Mouse (Mus musculus): ENCODE measurements at regions not wholly inside any gene's neighbourhood (a gene's known extent, or its start where the extent isn't known, plus 50 kb on each side); places are given as distances from the start of the nearest gene placed in this dataset.

DNA sequence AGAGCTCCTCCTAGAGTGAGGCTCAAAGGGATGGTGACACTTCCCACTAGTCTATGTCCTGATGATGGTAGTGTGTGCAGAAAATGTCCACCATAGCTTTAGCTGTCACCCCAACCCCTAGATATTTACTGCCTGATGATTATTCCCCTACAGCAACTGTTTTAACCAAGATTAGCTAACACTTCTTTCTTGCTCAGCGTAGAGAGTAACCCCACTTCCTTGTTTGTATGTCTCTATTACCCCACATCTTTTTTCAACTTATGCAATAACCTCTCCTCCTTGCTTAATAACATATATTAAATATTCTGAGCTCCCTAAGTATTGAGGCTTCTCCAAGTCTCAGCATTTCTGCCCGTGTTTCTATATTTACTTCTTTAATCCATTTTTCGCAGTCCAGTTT lies 404.2 kb upstream of the Cntn3 start:
- no peak for ATAC-seq (ENCODE audit: low FRiP score)

DNA sequence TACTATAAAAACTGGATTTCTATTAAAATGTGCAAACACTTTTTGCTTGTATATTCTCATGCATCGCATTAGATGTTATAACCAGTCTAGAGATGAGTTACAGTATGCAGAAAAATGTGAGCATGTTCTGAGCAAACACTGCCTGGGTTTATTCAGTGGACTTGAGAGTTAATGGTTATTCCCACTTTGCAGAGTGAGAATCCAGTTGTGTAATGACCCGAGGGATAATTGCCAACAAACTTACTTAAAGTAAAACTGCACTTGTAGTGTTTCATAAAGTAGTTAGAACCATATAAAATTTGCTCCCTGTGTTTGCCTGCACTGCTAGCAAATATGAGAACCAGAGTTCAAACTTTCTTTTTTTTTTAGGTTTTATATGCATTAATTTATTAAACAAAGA lies 450.4 kb upstream of the Cntn3 start:
- H3K36me3 ChIP-seq, result no peaks in the 10 kb centered on the region
- no peaks in the 10 kb centered on the region for H3K27me3 ChIP-seq

More for the DNA sequence above, 404.2 kb upstream of the Cntn3 start:
- no peaks in the 10 kb centered on the region for H3K27me3 ChIP-seq
- H3K9me3 ChIP-seq, result no peaks in the 10 kb centered on the region
- no peak overlapping the region for H3K27ac ChIP-seq
- H3K4me2 ChIP-seq, result no peak overlapping the region
- no peaks in the 10 kb centered on the region for H3K36me3 ChIP-seq
- H3K9ac ChIP-seq, result no peak overlapping the region
- H3K4me3 ChIP-seq, result no peak overlapping the region
- H3K4me1 ChIP-seq (replicated peaks), result no peaks in the 10 kb centered on the region
- 96% methylated on average over 3 of the region's 3 CpGs for WGBS

DNA sequence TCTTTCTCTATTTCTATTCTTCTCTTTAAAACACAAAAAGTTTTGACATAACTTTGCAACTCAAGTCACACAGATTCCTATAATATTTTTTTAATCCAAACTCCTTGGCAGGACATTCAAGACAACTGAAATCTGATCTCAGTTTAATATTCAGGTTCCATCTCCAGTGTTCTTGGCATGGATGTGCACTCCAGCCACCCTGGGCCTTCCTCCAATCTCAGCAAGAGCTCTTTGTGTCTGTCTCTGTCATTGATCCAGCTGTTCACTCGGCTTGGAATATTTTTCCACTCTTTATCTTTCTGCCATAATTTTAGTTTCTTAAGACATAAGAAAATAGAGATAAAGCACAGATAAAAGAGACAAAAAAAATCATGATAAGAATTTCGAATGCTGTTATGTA lies 451.1 kb upstream of the Cntn3 start:
- no peaks in the 10 kb centered on the region for H3K36me3 ChIP-seq
- WGBS, result 58% methylated on average over 2 of the region's 2 CpGs
- ATAC-seq (ENCODE audit: low FRiP score), result no peak
- H3K4me2 ChIP-seq, result no peak overlapping the region
- no peaks in the 10 kb centered on the region for H3K27me3 ChIP-seq
- H3K4me1 ChIP-seq (replicated peaks), result no peaks in the 10 kb centered on the region
- H3K9me3 ChIP-seq, result no peaks in the 10 kb centered on the region
- H3K4me3 ChIP-seq, result no peak overlapping the region
- H3K9ac ChIP-seq, result no peak overlapping the region
- H3K27ac ChIP-seq, result no peak overlapping the region

More for the DNA sequence above, 450.4 kb upstream of the Cntn3 start:
- no peaks in the 10 kb centered on the region for H3K9me3 ChIP-seq
- H3K9ac ChIP-seq, result no peak overlapping the region
- H3K4me2 ChIP-seq, result no peak overlapping the region
- no peak overlapping the region for H3K27ac ChIP-seq
- no peak overlapping the region for H3K4me3 ChIP-seq
- 76% methylated on average over 2 of the region's 2 CpGs for WGBS
- ATAC-seq (ENCODE audit: low FRiP score), result no peak
- no peaks in the 10 kb centered on the region for H3K4me1 ChIP-seq (replicated peaks)

DNA sequence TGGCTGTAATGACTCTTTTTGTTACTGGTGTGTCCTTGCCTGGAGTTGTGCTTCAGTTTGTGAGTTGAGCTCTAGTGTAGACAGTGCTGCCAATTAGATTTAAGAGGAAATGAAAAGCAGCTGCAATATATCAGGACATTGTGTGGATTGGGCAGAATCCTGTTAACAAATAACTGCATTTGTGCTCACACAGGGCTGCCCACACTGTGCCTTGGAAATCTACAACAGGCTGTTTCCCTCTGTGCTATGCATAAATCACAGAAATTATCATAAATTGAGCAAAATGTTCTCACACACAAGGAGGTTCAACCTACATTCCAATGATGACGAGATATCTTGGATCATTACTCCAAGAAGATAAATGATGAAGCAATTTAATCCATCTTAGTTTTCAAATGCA lies 455.2 kb upstream of the Cntn3 start:
- Histone ChIP-seq H3K36me3 (no peaks in the 10 kb centered on the region), H3K27me3 (no peaks in the 10 kb centered on the region), H3K9ac (no peak overlapping the region), H3K27ac (no peak overlapping the region), H3K4me1 (replicated peaks) (no peaks in the 10 kb centered on the region), H3K4me2 (no peak overlapping the region), H3K4me3 (no peak overlapping the region), H3K9me3 (no peaks in the 10 kb centered on the region)
- WGBS, result 69% methylated on average over 1 of the region's 1 CpGs
- no peak for ATAC-seq (ENCODE audit: low FRiP score)

DNA sequence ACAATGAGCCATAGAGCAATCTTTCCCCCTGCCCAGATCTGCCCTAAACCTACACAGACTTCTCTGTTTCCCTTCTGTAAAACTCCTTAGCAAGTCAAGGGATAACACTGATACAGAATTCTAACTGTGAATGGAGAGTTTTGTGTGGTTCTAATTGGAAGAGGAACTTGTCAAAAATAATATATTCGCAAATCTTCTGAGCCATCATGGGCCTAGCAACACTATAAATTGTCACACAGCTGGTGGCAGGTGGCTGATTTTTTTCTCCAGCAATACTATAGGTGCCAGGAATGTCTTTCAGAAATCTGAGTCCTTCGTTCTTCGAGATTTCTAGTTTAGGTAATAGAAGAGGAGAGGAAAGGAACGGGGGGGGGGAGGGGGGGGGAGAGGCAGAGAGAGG lies 460.5 kb upstream of the Cntn3 start:
- WGBS, result 53% methylated on average over 3 of the region's 4 CpGs
- H3K4me3 ChIP-seq, result no peak overlapping the region
- no peaks in the 10 kb centered on the region for H3K36me3 ChIP-seq
- H3K9ac ChIP-seq, result no peak overlapping the region
- no peaks in the 10 kb centered on the region for H3K9me3 ChIP-seq
- H3K27me3 ChIP-seq, result no peaks in the 10 kb centered on the region
- no peak for ATAC-seq (ENCODE audit: low FRiP score)
- no peaks in the 10 kb centered on the region for H3K4me1 ChIP-seq (replicated peaks)
- H3K4me2 ChIP-seq, result no peak overlapping the region
- no peak overlapping the region for H3K27ac ChIP-seq

DNA sequence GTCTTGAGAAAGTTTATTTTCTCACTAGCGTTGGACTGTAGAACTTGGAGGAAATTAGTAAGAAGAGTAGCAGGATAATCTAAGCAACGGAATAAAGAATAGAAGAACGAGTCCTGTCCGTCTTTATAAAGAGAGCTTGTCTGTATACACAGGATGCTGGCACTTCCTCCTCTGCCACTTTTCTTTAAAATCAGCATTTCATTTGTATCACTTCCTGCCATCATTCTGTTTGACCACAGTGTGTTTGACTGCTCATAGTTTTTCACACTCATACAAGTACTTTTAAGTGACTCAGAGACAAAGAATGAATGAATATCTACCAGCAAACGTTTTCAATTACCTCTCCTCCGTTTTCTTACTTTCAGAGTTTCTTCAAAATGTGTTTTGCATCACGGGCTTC lies 461.0 kb upstream of the Cntn3 start:
- WGBS, result 37% methylated on average over 7 of the region's 7 CpGs
- no peaks in the 10 kb centered on the region for H3K27me3 ChIP-seq
- no peak overlapping the region for H3K4me2 ChIP-seq
- ATAC-seq (ENCODE audit: low FRiP score), result no peak
- H3K27ac ChIP-seq, result no peak overlapping the region
- no peaks in the 10 kb centered on the region for H3K9me3 ChIP-seq
- H3K4me1 ChIP-seq (replicated peaks), result no peaks in the 10 kb centered on the region
- no peaks in the 10 kb centered on the region for H3K36me3 ChIP-seq
- H3K9ac ChIP-seq, result no peak overlapping the region
- no peak overlapping the region for H3K4me3 ChIP-seq

DNA sequence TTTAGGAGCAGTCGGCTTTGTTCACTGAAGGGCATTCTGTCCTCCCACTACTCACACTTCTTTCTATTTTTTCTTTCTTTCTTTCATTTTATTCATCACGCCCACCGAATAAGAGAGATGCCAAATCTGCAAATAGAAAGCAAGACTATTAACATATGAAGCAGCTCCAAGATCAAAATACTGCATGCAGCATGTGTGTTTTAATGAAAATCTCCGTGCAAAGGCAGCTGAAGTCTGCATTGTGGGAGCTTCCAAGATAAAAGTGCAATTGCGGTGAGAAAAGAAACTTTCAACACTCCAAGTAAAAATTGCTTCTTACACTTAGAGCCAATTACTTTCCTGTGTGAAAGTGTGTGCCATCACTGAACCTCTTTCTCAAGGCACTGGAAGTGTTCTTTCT lies 449.8 kb upstream of the Chl1 start:
- no peak for ATAC-seq (ENCODE audit: low FRiP score)
- Histone ChIP-seq H3K9me3 (no peaks in the 10 kb centered on the region), H3K36me3 (no peaks in the 10 kb centered on the region), H3K9ac (no peak overlapping the region), H3K4me2 (no peak overlapping the region), H3K4me3 (no peak overlapping the region), H3K4me1 (replicated peaks) (no peaks in the 10 kb centered on the region), H3K27ac (no peak overlapping the region), H3K27me3 (no peaks in the 10 kb centered on the region)
- WGBS, result 70% methylated on average over 5 of the region's 5 CpGs

DNA sequence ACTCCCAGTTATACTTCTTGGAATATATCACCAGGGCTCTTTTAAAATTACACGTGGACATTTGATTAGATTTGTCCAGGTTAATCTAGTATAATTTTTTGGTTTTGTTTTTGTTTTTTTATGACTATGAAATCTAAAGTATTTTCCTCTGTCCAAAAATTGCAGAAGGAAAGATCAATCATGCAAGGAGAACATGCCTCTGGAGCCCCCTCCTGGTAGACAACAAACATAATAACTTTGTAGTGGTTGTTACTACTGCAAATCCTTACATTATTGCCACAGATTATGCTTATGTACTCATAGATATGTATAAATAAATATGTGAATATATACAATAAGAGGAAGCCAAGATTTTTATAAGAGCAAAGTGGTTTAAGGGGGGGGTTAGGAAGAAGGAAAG lies 404.2 kb upstream of the Chl1 start:
- H3K4me1 ChIP-seq (replicated peaks), result no peaks in the 10 kb centered on the region
- no peaks in the 10 kb centered on the region for H3K27me3 ChIP-seq
- H3K9ac ChIP-seq, result no peak overlapping the region
- no peak for ATAC-seq (ENCODE audit: low FRiP score)
- no peaks in the 10 kb centered on the region for H3K36me3 ChIP-seq
- H3K9me3 ChIP-seq, result no peaks in the 10 kb centered on the region
- WGBS, result 42% methylated on average over 1 of the region's 1 CpGs
- no peak overlapping the region for H3K4me2 ChIP-seq
- no peak overlapping the region for H3K4me3 ChIP-seq
- H3K27ac ChIP-seq, result no peak overlapping the region

DNA sequence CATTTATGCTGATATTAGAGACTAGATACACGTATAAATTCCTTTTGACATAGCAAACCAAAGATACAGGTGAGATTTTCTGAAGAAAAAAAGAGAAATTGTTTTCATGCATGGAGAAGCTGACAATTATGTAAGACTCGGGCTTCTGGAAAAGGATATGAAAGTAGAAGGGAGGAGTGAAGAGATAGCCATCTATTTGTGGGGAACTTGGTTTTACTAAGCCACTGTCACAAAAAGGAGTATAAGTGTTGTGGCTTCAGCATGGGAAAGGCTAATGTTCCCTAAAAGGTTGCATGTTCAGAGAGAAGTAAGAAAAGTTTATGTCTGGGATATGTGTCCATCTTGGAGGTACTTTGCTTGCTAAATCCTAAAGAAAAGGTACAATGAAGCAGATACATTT lies 390.8 kb upstream of the Chl1 start:
- no peak overlapping the region for H3K4me3 ChIP-seq

DNA sequence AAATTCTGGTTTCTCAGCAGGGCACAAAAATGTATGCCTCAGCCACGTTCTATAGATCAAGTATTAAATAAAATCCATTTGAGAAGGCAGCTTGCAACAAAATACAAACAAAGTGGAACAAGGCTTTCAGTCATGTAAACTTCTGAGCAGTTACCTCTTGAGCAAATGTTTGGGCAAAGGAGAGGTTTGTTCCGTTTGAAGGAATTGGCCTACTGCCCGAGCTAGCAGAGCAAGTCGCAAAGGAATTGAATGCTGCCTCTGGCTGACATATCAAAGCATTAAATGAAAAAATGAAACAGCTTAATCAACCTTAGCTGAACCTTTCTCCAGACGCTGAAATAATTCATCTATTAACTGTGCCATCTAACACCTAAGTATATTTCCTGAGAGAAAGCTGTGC lies 369.5 kb upstream of the Chl1 start:
- no peak overlapping the region for H3K4me3 ChIP-seq
- 75% methylated on average over 5 of the region's 5 CpGs for WGBS
- no peaks in the 10 kb centered on the region for H3K9me3 ChIP-seq
- no peaks in the 10 kb centered on the region for H3K36me3 ChIP-seq
- no peak overlapping the region for H3K9ac ChIP-seq
- no peaks in the 10 kb centered on the region for H3K27me3 ChIP-seq
- H3K27ac ChIP-seq, result no peak overlapping the region
- no peaks in the 10 kb centered on the region for H3K4me1 ChIP-seq (replicated peaks)
- ATAC-seq (ENCODE audit: low FRiP score), result no peak
- no peak overlapping the region for H3K4me2 ChIP-seq

More for the DNA sequence above, 390.8 kb upstream of the Chl1 start:
- WGBS, result 88% methylated on average over 2 of the region's 2 CpGs
- no peaks in the 10 kb centered on the region for H3K36me3 ChIP-seq
- H3K9me3 ChIP-seq, result no peaks in the 10 kb centered on the region
- H3K27me3 ChIP-seq, result no peaks in the 10 kb centered on the region
- no peak overlapping the region for H3K9ac ChIP-seq
- H3K4me1 ChIP-seq (replicated peaks), result no peaks in the 10 kb centered on the region
- no peak for ATAC-seq (ENCODE audit: low FRiP score)
- H3K27ac ChIP-seq, result no peak overlapping the region
- no peak overlapping the region for H3K4me2 ChIP-seq

DNA sequence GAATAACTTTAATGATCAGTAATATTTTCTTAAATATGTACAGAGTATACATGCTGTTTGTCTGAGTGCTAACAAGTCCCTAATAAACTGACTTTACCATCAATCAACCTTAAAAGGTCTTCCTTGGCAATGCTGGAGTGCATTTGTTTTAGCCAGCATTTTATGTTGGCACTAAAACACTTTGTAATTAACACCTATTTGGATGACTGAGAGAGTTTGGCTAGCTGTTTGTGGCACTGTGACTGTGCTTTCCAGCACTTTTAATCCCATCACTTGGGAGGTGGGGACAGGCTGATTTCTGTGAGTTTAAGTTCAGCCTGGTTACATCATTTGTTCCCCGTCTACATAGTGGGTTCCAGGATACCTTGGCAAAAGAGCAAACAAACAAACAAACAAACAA lies 332.5 kb upstream of the Chl1 start:
- no peak overlapping the region for H3K4me3 ChIP-seq
- no peak overlapping the region for H3K27ac ChIP-seq
- no peak for ATAC-seq (ENCODE audit: low FRiP score)
- H3K9me3 ChIP-seq, result no peaks in the 10 kb centered on the region
- H3K4me1 ChIP-seq (replicated peaks), result no peaks in the 10 kb centered on the region
- no peaks in the 10 kb centered on the region for H3K36me3 ChIP-seq
- no peaks in the 10 kb centered on the region for H3K27me3 ChIP-seq
- no peak overlapping the region for H3K4me2 ChIP-seq
- 83% methylated on average over 1 of the region's 1 CpGs for WGBS
- H3K9ac ChIP-seq, result no peak overlapping the region

DNA sequence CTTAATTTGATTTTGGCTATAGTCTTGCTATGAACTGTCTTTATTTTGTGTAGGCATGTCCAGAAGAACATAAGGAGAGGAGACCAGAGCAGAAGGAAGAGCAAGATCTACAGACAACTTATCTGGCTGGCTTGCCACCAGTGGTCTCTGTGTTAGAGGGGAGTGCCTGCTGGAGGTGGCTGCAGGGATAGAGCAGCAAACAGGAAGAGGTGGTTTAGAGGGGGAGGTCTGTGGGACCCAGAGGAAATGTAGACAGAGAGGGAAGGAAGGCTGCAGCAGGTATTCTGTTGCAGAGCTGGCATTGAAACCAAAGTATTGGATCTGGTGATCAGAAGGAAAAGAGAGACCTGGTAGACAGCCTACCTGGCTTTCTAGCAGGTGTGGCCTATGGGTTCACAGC lies 327.0 kb upstream of the Chl1 start:
- no peaks in the 10 kb centered on the region for H3K4me1 ChIP-seq (replicated peaks)
- no peak for ATAC-seq (ENCODE audit: low FRiP score)

DNA sequence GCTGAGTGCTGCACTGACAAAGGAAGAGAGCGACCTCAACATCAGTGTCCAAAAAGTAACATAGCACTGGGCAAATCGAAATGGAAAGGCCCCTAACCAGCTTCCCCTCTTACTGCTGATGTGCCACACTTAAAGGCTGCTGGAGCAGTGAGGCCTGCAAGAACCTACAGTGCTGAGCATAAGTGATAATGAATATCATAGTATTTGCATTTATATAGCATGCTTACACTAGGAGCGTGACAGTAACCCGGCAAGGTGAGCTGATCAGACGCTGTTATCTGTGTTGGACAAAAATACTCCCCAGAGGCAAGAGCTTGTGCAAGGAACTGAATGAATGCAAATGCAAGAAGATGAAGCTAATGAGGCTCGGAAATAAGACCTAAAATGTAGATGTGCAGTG lies 313.5 kb upstream of the Chl1 start:
- ATAC-seq (ENCODE audit: low FRiP score), result peak; percentile 63
- Histone ChIP-seq H3K9me3 (no peaks in the 10 kb centered on the region), H3K9ac (no peak overlapping the region), H3K36me3 (no peaks in the 10 kb centered on the region), H3K4me2 (no peak overlapping the region), H3K27me3 (no peaks in the 10 kb centered on the region), H3K27ac (peak overlapping the region; percentile 58; the same call in 1 of the 2 replicates), H3K4me1 (replicated peaks) (peaks cover 13% of the 10 kb centered on the region), H3K4me3 (no peak overlapping the region)
- 62% methylated on average over 6 of the region's 6 CpGs for WGBS

More for the DNA sequence above, 327.0 kb upstream of the Chl1 start:
- Histone ChIP-seq H3K9me3 (no peaks in the 10 kb centered on the region), H3K27ac (no peak overlapping the region), H3K36me3 (no peaks in the 10 kb centered on the region), H3K4me2 (no peak overlapping the region), H3K27me3 (no peaks in the 10 kb centered on the region), H3K9ac (no peak overlapping the region), H3K4me3 (no peak overlapping the region)

DNA sequence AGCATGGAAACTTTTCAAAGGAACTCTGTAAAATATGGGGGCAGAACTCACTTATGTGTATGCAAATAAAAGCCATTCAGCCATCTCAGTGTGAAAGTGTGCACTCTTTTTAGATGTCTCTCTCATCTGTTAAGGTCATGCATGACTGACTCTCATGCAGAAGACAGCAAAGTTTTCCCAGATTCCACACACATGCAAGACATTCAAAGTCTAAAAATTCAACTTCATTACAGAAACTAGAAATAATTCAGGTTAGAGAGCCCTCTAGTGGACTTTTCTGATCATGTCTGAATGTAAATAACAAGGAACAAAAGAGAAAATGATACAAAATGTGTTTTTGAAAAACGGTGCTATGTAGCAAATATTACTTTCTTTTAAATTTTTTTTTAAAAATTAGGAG lies 308.8 kb upstream of the Chl1 start:
- no peak overlapping the region for H3K4me2 ChIP-seq
- peaks cover 12% of the 10 kb centered on the region for H3K4me1 ChIP-seq (replicated peaks)
- no peak overlapping the region for H3K4me3 ChIP-seq
- H3K9me3 ChIP-seq, result no peaks in the 10 kb centered on the region
- no peaks in the 10 kb centered on the region for H3K36me3 ChIP-seq
- H3K27me3 ChIP-seq, result no peaks in the 10 kb centered on the region
- no peak for ATAC-seq (ENCODE audit: low FRiP score)
- WGBS, result 22% methylated on average over 1 of the region's 1 CpGs
- H3K9ac ChIP-seq, result no peak overlapping the region
- H3K27ac ChIP-seq, result no peak overlapping the region

Data from hindbrain, embryonic 13.5 days (tissue).